Mouse (Mus musculus) CD4-positive, CD25-positive, alpha-beta regulatory T cell, adult 2 months (primary cell): Measurements from ENCODE around the gene Dnaja3.
"Not testable (repeated sequence)": the region's sequence is repeated elsewhere in the genome, so short reads cannot be mapped to it uniquely, and the experiment has no call there.

Experiments
- DNase-seq: peaks from one replicate; pipeline ENCODE4 v3.0.0-alpha.2; 2012; ENCODE audit warnings: low read depth, low spot score

Dnaja3 gene

DNA sequence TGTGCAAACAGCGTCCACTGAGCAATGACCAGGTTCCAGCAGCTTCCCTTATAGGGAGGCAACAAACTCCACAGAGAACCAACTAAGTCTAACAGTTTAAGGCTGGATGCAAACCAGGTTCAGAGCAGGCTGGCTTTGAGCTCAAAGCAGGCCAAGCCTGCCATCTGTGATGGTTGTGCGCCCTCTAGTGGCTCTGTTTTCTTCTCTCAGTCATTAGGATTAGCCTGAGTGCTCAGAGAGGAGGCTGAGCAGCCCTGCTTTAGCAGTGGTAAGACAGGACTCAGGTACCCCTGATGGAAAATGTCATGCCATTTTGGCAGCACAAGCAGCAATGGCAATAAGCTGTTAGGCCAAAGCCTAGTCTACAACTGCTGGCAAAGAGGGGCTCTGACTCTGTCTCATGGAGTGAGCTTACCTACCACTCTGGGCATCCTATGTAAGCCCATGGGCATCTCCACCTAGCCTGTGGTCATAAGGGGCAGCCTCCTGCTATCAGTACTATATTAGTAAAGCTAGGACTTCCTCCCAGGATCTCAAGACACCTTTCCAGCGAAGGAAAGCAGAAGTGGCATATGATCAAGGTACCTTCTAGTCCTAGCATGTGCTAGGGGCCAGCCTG lies 27.5 kb downstream of the Dnaja3 start:
- peak; percentile 89 for DNase-seq

DNA sequence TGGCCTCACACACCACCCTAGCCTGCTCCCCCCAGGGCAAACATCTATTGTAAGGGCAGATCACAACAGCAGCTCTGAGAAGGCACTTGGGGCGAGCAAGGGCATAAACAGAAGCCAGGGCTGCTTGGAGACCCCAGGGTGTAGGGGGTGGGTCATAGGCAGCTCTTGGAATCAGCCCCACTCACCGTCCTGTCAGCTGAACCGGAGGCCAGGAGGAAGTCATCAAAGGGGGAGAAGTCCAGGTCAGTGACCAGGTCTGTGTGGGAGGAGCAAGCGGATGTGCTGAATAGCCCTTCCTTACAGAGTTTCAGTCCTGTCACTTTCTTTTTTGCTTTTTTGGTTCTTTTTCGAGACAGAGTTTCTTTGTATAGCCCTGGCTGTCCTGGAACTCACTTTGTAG lies 30.5 kb downstream of the Dnaja3 start:
- no peak for DNase-seq

DNA sequence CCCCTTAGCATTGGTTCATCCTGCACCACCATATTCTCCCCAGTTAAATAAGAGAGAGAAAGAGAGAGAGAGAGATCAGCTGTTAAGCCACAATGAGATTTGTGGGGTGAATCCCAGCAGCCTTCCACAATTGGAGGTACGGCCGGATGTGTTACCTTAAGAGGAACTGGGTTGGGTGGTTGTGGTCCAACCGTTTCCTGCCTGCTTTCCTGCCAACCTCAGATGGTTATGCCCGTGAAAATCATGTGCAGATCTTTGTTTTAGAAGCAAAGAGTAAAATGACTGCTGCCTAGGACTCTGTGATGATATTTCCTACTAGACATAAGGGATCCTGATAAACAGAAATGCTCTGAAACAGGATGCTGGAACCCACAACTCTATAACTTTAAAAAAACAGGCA lies 34.3 kb downstream of the Dnaja3 start:
- peak; percentile 84 for DNase-seq

DNA sequence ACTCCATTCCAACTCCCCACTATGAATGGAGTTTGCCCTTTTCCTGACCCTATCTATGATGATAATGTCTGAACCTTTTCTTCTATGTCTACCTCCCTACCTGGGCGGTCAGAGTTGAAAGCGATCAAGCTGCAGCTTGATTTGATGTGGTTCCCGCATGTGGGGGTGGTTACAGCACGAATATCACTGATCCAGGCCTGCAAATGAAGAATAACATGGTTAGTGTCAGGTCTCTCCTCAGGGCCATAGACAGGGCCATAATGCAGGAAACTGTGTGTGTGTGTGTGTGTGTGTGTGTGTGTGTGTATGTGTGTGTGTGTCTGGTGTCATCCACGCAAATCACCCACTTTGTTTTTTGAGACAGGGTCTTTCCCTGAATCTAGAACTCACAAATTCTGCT lies 37.0 kb downstream of the Dnaja3 start:
- DNase-seq: peak; percentile 35

DNA sequence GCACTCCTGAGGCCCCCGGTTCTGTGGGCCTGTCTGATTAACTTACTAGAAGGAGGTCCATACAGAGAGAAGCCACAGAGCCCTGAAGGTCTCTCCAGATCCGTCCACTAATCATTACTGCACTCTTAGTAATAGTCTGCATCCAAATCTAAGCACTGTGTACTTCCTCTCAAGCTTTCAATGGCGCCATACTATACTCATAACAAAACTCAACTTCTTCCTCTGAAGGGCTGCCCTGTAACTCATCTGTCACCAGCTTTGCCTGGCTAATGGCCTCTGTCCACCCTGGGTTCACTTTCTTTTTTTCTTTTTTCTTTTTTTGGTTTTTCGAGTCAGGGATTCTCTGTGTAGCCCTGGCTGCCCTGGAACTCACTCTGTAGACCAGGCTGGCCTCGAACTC lies 38.3 kb downstream of the Dnaja3 start:
- DNase-seq: peak; percentile 26

DNA sequence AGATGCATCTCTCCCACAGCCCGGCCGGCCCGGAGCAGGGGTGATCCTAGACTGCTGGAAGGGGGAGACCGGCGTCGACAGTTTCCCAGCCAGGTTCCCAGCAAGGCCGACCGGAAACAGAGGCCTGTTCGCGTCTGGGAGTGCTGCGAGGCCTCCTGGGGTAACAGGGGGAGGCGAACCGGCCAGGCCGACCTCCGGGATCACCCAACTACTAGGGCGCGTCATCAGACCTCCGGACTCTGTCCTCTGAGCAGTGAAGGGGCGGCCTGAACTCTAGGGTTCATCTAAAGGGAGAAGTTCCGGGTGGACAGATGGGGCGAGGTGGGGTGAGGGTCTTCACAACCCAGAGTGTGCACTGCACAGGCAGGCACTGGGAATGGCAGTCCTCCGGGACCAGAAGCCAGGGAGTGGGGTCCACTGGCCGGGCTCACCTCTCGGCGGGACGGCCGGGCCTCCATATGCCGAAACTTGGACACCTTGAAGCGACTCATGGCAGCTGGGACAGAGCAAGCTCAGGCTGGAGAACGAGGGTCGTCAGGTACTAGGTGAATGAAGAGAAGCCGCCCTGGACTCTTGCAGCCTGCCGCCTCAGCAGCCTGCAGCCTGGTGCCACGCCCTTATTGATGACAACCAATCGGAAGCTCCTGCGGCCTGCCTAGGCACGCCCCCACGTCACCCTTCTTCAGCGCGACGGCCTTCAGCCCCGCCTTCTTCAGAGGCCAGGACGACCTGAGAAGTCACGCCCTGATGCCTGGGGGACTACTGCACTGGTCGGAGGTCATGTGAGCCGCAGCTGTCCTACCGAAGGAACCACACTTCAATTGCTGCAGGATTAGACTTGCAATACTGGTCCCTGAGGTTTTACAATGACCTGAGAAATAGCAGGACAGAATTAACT lies 39.6 kb downstream of the Dnaja3 start, which contains the start of gene Coro7:
Gene Coro7, minus strand, starts transcription at position 657 of the 898 bp plus-strand sequence.
- DNase-seq: peak; percentile 97

DNA sequence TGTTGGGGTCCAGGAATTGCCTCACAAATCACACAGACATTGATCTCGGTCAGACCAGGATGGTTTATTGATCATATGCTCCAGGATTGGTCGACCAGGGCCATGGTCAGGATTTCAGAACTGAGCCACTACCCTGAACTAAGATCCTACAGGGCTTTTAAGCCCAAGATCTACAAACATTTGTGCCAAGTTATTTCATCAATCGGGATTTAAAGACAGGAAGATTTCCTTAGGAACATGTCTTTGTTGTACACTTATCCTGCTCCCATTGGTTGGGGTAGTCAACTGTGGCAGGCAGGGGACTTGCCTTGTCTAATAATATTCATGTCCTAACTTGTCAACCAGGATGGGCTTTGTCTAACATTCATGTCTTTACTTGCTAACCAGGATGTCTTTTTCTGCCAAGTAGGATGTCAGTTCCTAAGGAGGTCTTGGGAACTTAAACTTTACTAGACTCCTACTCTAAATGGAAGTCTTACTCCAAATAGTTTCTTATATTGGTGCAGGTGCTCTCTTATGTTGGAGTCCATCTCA lies 41.2 kb downstream of the Dnaja3 start:
- DNase-seq: not testable (repeated sequence)

DNA sequence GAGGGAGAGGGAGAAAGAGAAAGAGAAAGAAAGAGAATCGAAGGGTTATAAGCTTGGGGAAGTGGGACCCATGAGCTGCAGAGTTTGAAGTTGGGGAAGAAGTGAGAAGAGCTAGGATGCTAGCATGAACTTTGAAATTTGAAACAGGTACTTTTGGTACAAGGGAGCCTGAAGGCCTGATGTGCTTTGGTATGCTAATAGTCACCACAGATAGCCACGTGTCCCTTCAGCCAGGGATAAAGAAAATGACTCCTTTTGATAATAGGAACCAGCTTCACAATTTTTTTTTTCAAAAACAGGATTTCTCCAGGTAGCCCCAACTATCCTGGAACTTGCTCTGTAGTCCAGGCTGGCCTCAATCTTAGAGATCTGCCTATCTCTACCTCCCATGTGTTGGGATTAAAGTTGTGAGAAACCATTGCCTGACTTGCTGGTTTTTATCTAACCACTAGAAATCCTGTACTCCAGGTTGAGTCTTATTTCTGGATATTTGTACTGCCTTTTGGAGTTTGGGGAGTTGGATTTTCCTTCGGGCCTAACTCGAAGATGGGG lies 42.9 kb downstream of the Dnaja3 start:
- no peak for DNase-seq

DNA sequence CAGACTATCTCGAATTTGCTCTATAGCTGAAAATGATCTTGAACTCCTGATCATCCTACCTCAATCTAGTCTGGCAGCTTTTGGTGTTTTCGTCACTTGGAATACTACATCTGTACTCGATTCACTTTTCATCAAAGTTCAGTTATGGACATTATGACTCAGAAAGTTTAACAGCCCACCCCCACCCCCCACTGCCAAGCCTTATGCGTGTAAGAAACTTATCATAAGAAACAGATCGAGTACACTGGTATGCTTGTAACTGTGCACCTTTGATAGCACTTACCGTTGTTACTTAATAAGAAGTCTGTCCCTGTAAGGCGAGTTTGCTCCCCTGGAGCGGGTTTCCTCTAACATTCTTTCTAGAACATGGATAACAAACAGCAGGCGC lies 43.4 kb downstream of the Dnaja3 start:
- no peak for DNase-seq

DNA sequence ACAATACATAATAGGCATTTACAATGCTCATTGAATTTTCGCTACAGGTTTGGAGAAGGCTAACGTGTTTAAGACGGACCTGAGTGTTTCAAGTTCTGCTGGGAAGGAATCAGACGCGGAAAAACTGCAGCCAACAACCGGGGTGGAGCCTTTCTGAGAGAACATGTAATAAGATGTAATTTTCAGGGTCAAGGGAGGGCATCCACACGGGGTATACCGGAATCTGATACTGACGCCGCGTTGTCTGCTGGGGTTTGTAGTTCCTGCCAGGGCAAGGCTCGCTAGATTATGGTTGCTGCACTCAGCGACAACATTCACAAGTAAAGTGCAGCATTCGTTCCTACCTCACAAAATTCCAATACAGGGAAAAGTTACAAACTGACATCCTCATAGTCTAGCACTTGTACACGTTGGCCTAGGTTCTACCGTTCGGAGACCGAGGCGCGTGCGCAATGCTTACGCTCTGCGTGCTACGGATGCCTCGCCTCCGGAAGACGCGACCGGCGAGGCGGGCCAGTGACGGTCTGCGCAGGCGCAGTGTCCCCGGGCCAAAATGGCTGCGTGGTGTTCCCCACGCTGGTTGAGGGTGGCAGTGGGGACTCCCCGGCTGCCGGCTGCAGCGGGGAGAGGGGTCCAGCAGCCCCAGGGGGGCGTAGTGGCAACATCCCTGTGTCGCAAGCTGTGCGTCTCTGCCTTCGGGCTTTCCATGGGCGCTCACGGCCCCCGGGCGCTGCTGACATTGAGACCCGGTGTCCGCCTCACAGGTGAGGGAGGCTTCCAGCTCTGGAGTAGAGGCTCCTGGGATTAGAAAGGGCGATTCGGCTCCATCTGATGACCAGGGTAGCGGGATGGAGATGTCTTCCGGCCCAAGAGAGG lies 44.0 kb downstream of the Dnaja3 start:
- DNase-seq: peak; percentile 98

DNA sequence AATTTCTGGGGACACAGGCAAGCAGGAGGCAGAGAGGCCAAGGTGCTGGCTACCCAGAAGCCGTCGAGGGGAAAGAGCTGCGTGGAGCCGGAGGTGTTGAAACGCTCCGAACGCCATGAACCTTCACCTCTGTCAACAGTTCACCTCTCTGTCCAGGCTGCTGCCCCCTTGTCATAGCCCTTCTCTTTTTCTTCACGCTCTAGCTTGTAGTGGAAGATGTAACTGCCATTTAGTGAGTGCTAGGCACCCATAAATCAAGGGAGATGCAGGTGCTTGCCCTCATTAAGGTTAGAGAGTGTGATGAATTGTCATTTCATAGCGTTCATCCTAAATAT lies 44.6 kb downstream of the Dnaja3 start:
- DNase-seq: no peak

DNA sequence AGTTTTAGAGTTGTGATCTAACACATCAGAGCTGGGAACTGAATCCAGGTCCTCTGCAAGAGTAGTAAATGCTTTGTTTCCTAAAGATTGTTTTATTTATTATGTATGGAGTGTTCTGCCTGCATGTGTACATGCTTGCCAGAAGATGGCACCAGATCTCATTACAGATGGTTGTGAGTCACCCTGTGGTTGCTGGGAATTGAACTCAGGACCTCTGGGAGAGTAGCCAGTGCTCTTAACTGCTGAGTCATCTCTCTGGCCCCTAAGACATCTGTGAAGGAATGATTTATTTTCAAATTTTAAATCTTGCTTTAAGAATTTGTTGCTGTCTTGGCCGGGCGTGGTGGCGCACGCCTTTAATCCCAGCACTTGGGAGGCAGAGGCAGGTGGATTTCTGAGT lies 49.6 kb downstream of the Dnaja3 start:
- not testable (repeated sequence) for DNase-seq

DNA sequence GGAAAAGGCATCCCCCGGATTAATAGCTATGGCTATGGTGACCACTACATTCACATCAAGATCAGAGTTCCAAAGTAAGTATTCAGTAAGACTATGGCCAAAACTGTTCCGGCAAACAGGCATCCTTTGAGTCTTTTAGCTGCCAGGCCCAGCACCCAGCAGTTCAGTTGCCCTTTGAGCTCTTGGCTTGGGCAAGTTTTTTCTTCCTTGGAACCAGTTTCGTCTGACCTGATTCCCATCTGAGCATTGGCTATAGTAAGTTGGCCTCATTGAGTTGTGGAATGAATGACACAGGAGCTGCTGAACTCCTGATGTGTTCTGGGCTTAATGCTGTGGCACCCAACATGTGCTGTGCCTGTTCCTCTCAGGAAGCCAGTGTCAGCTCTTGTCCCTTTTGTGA lies 61.4 kb downstream of the Dnaja3 start:
- no peak for DNase-seq

DNA sequence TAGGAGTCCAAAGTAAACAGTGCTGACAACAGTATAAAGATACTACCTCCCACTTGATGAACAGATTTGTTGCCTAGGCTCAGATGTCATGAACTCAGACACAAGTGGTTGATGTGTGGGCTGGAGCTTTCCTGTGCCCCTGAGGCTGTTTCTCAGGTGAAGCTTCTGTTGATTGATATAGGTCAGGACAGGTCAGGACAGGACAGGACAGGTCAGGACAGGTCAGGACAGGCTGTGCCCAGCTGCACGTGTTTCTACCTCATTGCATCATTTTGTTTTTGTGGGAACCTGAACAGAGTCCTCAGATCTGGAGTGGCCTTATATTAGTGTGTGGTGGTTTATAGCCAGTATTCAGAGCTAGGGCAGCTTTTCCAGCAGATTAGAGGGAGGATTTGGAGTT lies 62.9 kb downstream of the Dnaja3 start:
- DNase-seq: no peak

DNA sequence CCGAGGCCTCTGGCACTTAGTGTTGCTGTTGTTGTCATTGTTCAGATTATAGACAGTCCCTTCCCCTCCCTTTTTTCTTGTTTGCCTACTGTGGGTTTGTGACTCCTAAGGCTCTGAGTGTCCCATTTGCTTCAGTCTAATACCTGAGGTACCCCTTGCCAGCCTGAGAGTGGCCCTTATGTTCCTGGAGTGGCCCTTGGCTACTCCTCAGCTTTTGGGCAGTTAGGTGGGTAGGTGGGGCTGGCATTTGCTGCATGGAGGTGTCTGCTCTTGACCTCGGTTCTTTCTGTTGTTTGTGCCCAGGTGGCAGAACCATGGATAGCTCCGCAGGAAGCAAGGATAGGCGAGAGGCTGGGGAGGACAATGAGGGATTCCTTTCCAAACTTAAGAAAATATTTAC lies 65.8 kb downstream of the Dnaja3 start:
- no peak for DNase-seq

DNA sequence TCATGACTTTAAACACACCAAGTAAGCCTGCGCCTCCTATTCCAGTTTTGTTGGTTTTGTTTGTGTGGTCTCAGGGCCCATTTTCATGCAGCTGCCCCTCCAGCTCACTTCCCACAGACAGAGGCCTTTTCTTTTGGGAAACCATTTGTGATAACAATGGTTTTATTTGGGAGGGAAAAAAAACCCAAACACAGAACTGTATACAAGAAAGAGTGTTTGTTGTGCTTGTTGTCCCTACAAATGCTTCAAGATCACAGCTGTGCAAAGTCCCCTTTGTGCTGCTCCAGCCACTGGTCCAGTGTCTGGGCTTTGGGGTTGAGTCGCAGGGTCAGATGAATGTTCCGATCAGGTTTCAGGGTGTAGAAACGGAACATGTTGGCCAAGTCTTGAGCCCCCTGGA lies 71.4 kb downstream of the Dnaja3 start:
- no peak for DNase-seq

DNA sequence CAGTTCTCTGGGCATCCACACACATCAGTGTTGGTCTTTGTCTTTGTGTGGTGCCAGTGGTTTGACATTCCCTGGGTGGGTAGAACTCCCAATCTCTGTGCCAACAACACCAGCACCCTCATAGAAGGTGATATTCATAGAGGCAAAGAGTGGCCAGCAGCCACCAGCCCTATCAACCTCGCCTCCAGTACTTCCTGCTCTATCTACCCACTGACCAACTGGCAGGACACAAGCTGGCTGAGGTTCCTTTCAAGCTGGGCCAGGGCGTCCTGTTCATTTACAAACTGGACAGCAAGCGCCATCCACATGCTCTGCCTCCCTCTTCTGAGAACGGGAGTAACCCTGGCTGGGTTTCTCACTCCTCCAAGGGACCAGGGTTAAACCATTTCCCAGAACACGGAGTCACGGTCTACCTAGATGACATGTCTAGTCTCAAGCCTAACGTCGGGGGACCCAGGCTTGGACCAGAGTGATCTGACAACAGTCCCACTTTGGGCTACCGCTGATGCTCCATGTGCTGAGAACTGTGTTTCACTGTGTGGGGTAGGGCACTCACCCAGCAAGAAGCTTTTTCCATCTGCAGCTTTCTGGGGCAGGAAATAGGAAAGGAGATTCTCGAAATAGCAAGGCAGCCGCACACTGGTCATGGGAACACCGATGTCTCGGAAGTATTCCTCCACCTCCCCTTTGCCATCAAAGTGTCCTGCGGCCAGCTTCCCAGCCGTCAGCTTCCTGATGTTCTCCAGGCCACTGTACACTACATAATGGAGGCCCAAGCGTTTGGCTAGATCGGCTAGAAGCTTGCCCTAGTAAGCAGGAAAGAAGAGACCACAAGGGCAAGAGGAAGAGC lies 74.3 kb downstream of the Dnaja3 start:
- DNase-seq: no peak

DNA sequence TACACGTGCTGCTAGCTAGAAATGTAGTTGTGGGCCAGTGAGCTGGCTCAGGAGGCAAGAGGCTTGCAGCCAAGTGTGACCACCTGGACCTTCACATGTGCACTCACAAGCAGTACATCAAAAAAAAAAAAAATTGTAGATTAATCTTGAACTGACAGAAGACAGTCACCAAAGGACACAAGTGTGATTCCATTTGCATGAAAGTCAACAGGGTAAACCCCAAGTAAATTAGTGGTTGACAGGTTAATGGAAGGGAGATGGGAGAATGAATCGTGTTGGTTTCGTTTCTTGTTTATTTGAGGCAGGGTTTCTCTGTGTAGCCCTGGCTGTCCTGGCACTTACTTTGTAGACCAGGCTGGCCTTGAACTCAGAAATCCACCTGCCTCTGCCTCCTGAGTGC lies 78.1 kb downstream of the Dnaja3 start:
- no peak for DNase-seq

DNA sequence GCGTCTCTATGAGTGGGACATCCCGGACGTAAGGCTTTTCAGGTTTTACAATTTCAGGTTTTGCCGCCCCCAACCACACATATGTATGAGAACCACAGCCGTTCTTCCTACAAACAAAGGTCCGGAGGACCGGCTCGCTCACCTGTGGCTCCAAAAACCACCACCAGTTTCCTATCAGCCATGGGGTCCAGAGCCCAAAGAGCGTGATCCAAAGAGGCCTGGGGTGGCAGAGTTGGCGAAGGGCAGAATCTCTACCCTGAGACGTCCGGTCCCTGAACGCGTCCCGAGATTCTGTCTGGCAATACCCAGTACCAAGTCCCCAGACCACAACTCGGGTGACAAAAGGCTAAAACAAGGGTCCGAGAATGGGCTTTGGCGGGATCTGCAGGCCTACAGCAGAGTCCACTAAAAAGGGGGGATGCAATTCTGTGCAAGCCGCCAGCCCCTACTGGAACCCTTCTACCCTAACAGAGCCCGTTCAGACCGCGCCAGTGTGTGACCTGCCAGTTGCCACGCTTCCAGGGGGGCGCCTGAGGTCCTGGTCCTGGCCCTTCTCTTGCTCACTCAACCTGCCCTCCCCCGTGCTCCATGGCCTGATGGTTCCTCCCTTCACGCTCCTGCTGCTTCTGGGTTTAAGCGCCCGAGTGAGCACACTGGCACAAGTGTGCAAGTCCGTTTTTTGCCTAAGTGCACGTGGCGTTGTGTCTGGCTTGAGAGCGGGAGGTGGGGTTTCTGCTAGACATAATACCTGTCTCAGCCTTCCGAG lies 79.1 kb downstream of the Dnaja3 start, which contains the start of gene Nmral1:
Gene Nmral1, minus strand, starts transcription at position 604 of the 766 bp plus-strand sequence.
- DNase-seq: peak; percentile 64
